Mouse (Mus musculus) testis, adult 2 months (tissue): Measurements from ENCODE around the gene Gpr87.

ENCODE experiments used
- CTCF ChIP-seq: fragments of 200-500 bp; IDR thresholded peaks from 2 replicates; pipeline ENCODE4 v1.5.1; 2012; ENCODE audit warnings: low read depth, mild to moderate bottlenecking, inconsistent platforms, low read length, moderate library complexity; ENCODE audit not compliant: control insufficient read depth, insufficient read depth, insufficient replicate concordance
- POLR2A ChIP-seq: fragments of 200-500 bp; IDR thresholded peaks from 2 replicates; pipeline ENCODE4 v1.6.1; 2012; ENCODE audit warnings: low read depth, mild to moderate bottlenecking, inconsistent platforms, low read length, moderate library complexity; ENCODE audit not compliant: control insufficient read depth

DNA sequence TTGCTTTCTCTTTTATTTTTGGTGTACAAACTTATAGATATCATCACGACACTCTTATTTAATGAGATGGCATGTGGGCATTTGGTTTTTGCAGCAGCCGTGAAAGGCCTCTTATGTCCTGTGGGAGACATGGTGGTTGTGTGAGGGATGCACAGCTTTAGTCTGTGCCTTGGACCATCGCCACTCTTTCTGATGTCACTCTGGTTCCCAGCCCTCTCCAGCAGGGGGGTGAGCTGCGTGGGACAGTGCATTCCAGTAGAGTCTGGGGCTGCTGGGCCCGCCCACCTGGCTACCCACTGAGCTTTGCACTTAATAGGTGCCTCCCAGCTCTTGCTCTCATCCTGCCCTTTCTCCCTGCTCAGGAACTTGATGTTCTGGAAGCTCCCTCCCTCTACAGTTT is 13.8 kb downstream of the Gpr87 start:
- TF ChIP-seq CTCF, result no peak
- TF ChIP-seq POLR2A, result no peak
